Mouse (Mus musculus): ENCODE results near the gene Gm17093.
"Not testable (repeated sequence)": the region's sequence is repeated elsewhere in the genome, so short reads cannot be mapped to it uniquely, and the experiment has no call there.

Gm17093 gene

DNA sequence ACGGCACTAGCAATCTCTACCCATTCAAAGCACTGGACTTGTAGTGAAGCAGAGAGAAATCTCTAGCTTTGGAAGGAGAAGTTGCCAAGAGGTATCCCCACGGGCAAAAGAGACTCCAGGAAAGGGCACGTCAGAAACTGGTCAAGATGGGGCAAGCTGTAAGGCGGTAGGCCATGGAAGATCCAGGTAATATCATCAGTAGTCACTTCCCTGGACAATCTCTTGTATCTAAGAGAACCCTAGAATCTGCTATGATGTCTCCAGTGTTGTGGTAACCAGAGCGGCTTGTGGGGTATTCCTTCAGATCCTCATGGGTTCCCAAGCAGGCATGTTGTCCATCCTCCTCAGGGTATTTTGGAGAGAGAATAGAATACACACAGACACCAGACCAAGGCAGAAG, at the start of gene Gm17093:
Gm17093 (plus strand) TSS at position 301 of the 400 bp plus-strand sequence.
- DNase-seq (ENCODE audit: low read depth, low spot score), result not testable (repeated sequence)

DNA sequence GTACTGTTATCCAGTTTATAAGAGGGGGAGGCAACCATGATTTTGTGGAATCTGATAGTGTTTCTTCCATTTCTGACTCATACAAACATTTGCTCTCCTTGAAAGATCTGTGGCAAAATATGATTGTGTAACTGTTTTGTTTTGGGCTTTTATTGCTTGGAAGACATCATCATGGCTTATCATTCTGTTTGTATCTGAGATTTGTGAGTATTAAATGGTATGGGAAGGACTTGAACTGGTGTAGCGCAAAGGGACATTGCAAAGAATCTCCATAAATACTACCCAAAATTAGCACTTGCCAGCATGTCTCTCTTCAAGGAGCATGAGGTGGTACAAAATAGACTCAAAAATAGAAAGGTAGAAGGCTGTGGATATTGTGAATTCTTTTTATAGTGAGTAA, 25.9 kb upstream of the Gm17093 start, which contains the start of gene BC061237:
BC061237 (plus strand) TSS at position 301 of the 400 bp plus-strand sequence.
- DNase-seq (ENCODE audit: low read depth, low spot score), result not testable (repeated sequence)

DNA sequence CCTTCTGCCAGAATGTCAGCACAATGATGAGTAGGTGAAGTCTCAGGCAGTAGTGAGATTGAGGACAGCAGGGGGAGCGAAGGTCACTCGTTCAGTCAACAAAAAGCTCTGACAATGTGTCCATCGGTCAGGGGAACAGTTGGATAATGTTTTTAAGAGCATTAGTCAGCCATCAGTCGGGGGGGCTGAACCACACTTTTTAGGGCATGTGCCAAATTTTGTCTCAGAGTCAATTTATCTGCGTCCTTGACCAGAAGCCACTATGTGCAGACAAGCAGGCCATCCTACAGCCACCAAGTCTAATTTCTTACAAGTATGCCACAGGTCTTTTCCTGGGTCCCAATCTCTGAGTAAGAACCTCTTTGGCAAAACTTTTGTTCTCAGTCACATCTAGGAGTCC, 29.9 kb downstream of the Gm17093 start:
- not testable (repeated sequence) for DNase-seq (ENCODE audit: low read depth, low spot score)
